Mouse (Mus musculus) kidney, embryonic 14.5 days (tissue): ENCODE measurements around the gene Clpp. TPM values are rescaled to one million over a fixed set of nuclear protein-coding genes. Genes with fewer than 3 reads are reported as not detected.

Experiments used
- ATAC-seq: fragments of 200-750 bp; cut with Nextera tagmentation; 2 replicates; pipeline ENCODE4 v1.8.0; 2017; ENCODE audit warnings: moderate number of reproducible peaks, mild to moderate bottlenecking, moderate TSS enrichment, moderate library complexity; ENCODE audit not compliant: low FRiP score, low TSS enrichment
- H3K27ac ChIP-seq: fragments of 300-500 bp; sonication (generic); 2 replicates; pipeline ENCODE4 v1.5.1; 2014; ENCODE audit warnings: low read depth, mild to moderate bottlenecking, low read length, moderate library complexity, mixed read lengths
- H3K27me3 ChIP-seq: fragments of 300-500 bp; sonication (generic); 2 replicates; pipeline ENCODE4 v1.6.1; 2014; ENCODE audit warnings: mild to moderate bottlenecking, low read length; ENCODE audit not compliant: control insufficient read depth, insufficient read depth
- H3K36me3 ChIP-seq: fragments of 300-500 bp; sonication (generic); 2 replicates; pipeline ENCODE4 v1.6.1; 2014; ENCODE audit warnings: low read length, mixed read lengths; ENCODE audit not compliant: control insufficient read depth, insufficient read depth
- H3K4me1 ChIP-seq: fragments of 300-500 bp; sonication (generic); 2 replicates; pipeline ENCODE4 v1.6.1; 2014; ENCODE audit warnings: low read length, mixed read lengths; ENCODE audit not compliant: control insufficient read depth, insufficient read depth
- H3K4me2 ChIP-seq: fragments of 300-500 bp; sonication (generic); replicated peaks from 2 replicates; pipeline ENCODE4 v1.6.1; 2014; ENCODE audit warnings: low read depth, mild to moderate bottlenecking, low read length
- H3K4me3 ChIP-seq: fragments of 300-500 bp; sonication (generic); 2 replicates; pipeline ENCODE4 v1.5.1; 2014; ENCODE audit warnings: mild to moderate bottlenecking, low read length
- H3K9ac ChIP-seq: fragments of 300-500 bp; sonication (generic); 2 replicates; pipeline ENCODE4 v1.6.1; 2014; ENCODE audit warnings: low read depth, mild to moderate bottlenecking, low read length, moderate library complexity
- H3K9me3 ChIP-seq: fragments of 300-500 bp; sonication (generic); 2 replicates; pipeline ENCODE4 v1.6.1; 2016; ENCODE audit warnings: low read length; ENCODE audit not compliant: control insufficient read depth
- WGBS: fragments of 180-500 bp; shearing (Covaris S2); extraction: QIAGEN DNeasy Blood & Tissue Kit; methylation state at CpG from one replicate; pipeline ENCODE4 v1.1.7; 2014; 5-methylcytosine and 5-hydroxymethylcytosine counted together
- polyA plus RNA-seq: library from polyadenylated mRNA; unstranded; fragments of >200 nt; fragmentation: Nextera tagmentation; extraction: Ambion mirVana; gene quantifications from 2 replicates; pipeline ENCODE4 v1.2.1, GENCODE M21; 2014

Gene Clpp
- polyA plus RNA-seq, result 173 and 206 TPM in 2 replicates

- H3K9ac ChIP-seq, result peak within 1 kb of the TSS; percentile 76
- H3K4me3 ChIP-seq, result peak within 1 kb of the TSS; percentile 83
- H3K27ac ChIP-seq, result peak within 1 kb of the TSS; percentile 71; the same call in 1 of the 2 replicates
- H3K36me3 ChIP-seq, result peaks cover 31% of the 10 kb centered on the region
- peak within 1 kb of the TSS; percentile 74 for H3K4me2 ChIP-seq
- no peaks in the 10 kb centered on the region for H3K9me3 ChIP-seq
- peak; percentile 96 for ATAC-seq
- H3K27me3 ChIP-seq, result no peaks in the 10 kb centered on the region
- WGBS, result under 1% methylated on average over 52 of the region's 52 CpGs
- peaks cover 5% of the 10 kb centered on the region; the same call in 1 of the 2 replicates for H3K4me1 ChIP-seq
Measured at GRCm38 (mm10) chr17:56990115-56990746, at the start of gene Clpp. Gene Clpp, plus strand, starts transcription at chr17:56990305.

- ATAC-seq, result no peak; the same call in 1 of the 2 replicates
- Histone ChIP-seq H3K4me2 (no peak overlapping the region), H3K9me3 (no peaks in the 10 kb centered on the region), H3K9ac (no peak overlapping the region), H3K27ac (no peak overlapping the region), H3K4me3 (no peak overlapping the region), H3K4me1 (no peaks in the 10 kb centered on the region), H3K36me3 (no peaks in the 10 kb centered on the region), H3K27me3 (no peaks in the 10 kb centered on the region)
- 16% methylated on average over 3 of the region's 3 CpGs for WGBS
Measured at GRCm38 (mm10) chr17:56950915-56951314, 39.2 kb upstream of the Clpp start.

GRCm38 (mm10) chr17:56952639-56953038, 37.5 kb upstream of the Clpp start:
- Histone ChIP-seq H3K27ac (no peak overlapping the region), H3K27me3 (no peaks in the 10 kb centered on the region), H3K36me3 (no peaks in the 10 kb centered on the region), H3K9ac (no peak overlapping the region), H3K9me3 (no peaks in the 10 kb centered on the region), H3K4me2 (no peak overlapping the region), H3K4me1 (no peaks in the 10 kb centered on the region), H3K4me3 (no peak overlapping the region)
- 75% methylated on average over 1 of the region's 1 CpGs for WGBS
- ATAC-seq, result no peak

GRCm38 (mm10) chr17:56954871-56955270, 35.2 kb upstream of the Clpp start:
- Histone ChIP-seq H3K36me3 (no peaks in the 10 kb centered on the region), H3K9ac (no peak overlapping the region), H3K4me1 (no peaks in the 10 kb centered on the region), H3K9me3 (no peaks in the 10 kb centered on the region), H3K4me2 (no peak overlapping the region), H3K27me3 (no peaks in the 10 kb centered on the region), H3K4me3 (no peak overlapping the region), H3K27ac (no peak overlapping the region)
- ATAC-seq, result no peak
- WGBS, result 77% methylated on average over 7 of the region's 7 CpGs

GRCm38 (mm10) chr17:56957763-56958429, 32.2 kb upstream of the Clpp start:
- Histone ChIP-seq H3K4me1 (no peaks in the 10 kb centered on the region), H3K36me3 (no peaks in the 10 kb centered on the region), H3K27me3 (no peaks in the 10 kb centered on the region), H3K9ac (no peak overlapping the region), H3K4me3 (no peak overlapping the region), H3K27ac (no peak overlapping the region), H3K4me2 (no peak overlapping the region), H3K9me3 (peaks cover 2% of the 10 kb centered on the region; the same call in 1 of the 2 replicates)
- 33% methylated on average over 11 of the region's 11 CpGs for WGBS
- ATAC-seq, result peak; percentile 66; the same call in 1 of the 2 replicates

- ATAC-seq, result no peak
- WGBS, result 84% methylated on average over 4 of the region's 4 CpGs
- no peak overlapping the region for H3K4me2 ChIP-seq
- H3K36me3 ChIP-seq, result no peaks in the 10 kb centered on the region
- no peak overlapping the region for H3K27ac ChIP-seq
- no peaks in the 10 kb centered on the region for H3K27me3 ChIP-seq
- no peaks in the 10 kb centered on the region for H3K4me1 ChIP-seq
- no peak overlapping the region for H3K9ac ChIP-seq
- peaks cover 2% of the 10 kb centered on the region; the same call in 1 of the 2 replicates for H3K9me3 ChIP-seq
- no peak overlapping the region for H3K4me3 ChIP-seq
Measured at GRCm38 (mm10) chr17:56958667-56959066, 31.4 kb upstream of the Clpp start.

- Histone ChIP-seq H3K27me3 (no peaks in the 10 kb centered on the region), H3K27ac (no peak overlapping the region), H3K9ac (no peak overlapping the region), H3K36me3 (no peaks in the 10 kb centered on the region), H3K4me1 (no peaks in the 10 kb centered on the region), H3K4me3 (no peak overlapping the region), H3K4me2 (no peak overlapping the region), H3K9me3 (peaks cover 2% of the 10 kb centered on the region; the same call in 1 of the 2 replicates)
- 88% methylated on average over 4 of the region's 4 CpGs for WGBS
- no peak for ATAC-seq
Measured at GRCm38 (mm10) chr17:56961880-56962279, 28.2 kb upstream of the Clpp start.

- no peak overlapping the region for H3K27ac ChIP-seq
- no peak overlapping the region for H3K4me3 ChIP-seq
- H3K27me3 ChIP-seq, result no peaks in the 10 kb centered on the region
- 81% methylated on average over 5 of the region's 5 CpGs for WGBS
- H3K4me2 ChIP-seq, result no peak overlapping the region
- ATAC-seq, result no peak
- H3K36me3 ChIP-seq, result no peaks in the 10 kb centered on the region
- H3K9ac ChIP-seq, result no peak overlapping the region
- H3K9me3 ChIP-seq, result peaks cover 2% of the 10 kb centered on the region; the same call in 1 of the 2 replicates
- H3K4me1 ChIP-seq, result no peaks in the 10 kb centered on the region
Measured at GRCm38 (mm10) chr17:56962642-56963405, 27.3 kb upstream of the Clpp start.
